Mouse (Mus musculus) liver, embryonic 14.5 days (tissue): ENCODE measurements around the gene Asb12.

Experiments used
- CTCF ChIP-seq: IDR thresholded peaks from 2 replicates; pipeline ENCODE4 v1.5.1; 2016; ENCODE audit warnings: antibody characterized with exemption, low read depth, control low read depth
- EP300 ChIP-seq: IDR thresholded peaks from 2 replicates; pipeline ENCODE4 v1.6.1; 2016; ENCODE audit warnings: antibody characterized with exemption, low read depth

GRCm38 (mm10) chrX:95445141-95445540 is 112.6 kb downstream of the Asb12 start:
- TF ChIP-seq CTCF (no peak), EP300 (no peak)
